Mouse (Mus musculus): ENCODE data around the gene Cit. TPM values are rescaled to one million over a fixed set of nuclear protein-coding genes. Genes with fewer than 3 reads are reported as not detected.

Gene Cit
- polyA plus RNA-seq, 1 experiment from 2014 or later: 17.2 TPM

DNA sequence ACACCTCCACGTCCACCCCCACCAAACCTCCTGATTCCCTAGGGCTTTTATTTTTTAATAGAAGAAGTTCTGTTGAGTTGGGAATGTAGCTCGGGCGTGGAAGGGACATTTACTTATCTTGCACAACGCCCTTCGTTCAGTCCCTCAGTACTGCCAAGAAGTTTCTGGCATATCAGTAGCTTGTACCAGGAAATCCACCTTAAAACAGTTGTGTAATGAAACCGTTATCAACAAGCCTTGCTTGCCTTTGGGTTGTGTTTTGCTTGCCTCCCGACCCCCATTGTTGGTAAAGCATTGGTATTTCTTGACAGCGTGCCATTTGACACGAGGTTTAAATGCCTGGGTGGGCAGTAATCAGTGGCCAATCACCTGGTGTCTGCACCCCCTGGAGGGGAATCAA lies 39.4 kb downstream of the Cit start:
- Histone ChIP-seq H3K4me3 (no peak overlapping the region), H3K9ac (replicated peaks) (no peak overlapping the region), H3K27ac (replicated peaks) (no peak overlapping the region), H3K36me3 (no peaks in the 10 kb centered on the region), H3K4me1 (no peaks in the 10 kb centered on the region), H3K9me3 (no peaks in the 10 kb centered on the region), H3K4me2 (replicated peaks) (no peak overlapping the region), H3K27me3 (no peaks in the 10 kb centered on the region)
- ATAC-seq (replicated peaks): no peak
- 96% methylated on average over 9 of the region's 9 CpGs for WGBS

DNA sequence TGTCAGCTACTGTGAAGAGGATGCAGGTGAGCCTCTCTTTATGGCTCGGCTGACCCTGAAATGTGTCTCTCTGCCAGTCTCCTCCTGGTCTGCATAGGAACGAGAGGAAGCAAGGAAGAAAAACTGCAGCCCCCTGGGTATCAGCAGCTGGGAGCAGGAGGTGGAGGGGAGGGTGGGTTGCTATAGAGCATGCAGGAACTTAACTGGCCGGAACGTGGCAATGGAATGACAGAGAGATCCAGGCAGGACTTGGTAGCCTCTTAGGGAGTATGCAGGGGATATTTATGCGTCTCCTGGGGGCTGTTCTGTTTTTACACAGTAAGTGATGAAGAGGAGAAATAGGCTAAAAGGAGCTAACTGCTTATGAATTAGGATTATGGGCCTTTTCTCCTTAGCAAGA lies 48.7 kb downstream of the Cit start:
- no peak overlapping the region for H3K4me2 ChIP-seq (replicated peaks)
- WGBS: 75% methylated on average over 5 of the region's 5 CpGs
- H3K9ac ChIP-seq (replicated peaks): no peak overlapping the region
- no peaks in the 10 kb centered on the region for H3K4me1 ChIP-seq
- no peaks in the 10 kb centered on the region for H3K27me3 ChIP-seq
- H3K4me3 ChIP-seq: no peak overlapping the region
- no peak overlapping the region for H3K27ac ChIP-seq (replicated peaks)
- H3K36me3 ChIP-seq: no peaks in the 10 kb centered on the region; the same call in 1 of the 2 replicates
- H3K9me3 ChIP-seq: no peaks in the 10 kb centered on the region
- ATAC-seq (replicated peaks): no peak

GRCm38 (mm10) chr5:115897036-115897435 lies 52.0 kb downstream of the Cit start:
- H3K4me1 ChIP-seq: no peaks in the 10 kb centered on the region
- no peak overlapping the region for H3K4me2 ChIP-seq (replicated peaks)
- H3K27me3 ChIP-seq: no peaks in the 10 kb centered on the region
- H3K4me3 ChIP-seq: no peak overlapping the region
- no peak for ATAC-seq (replicated peaks)
- H3K27ac ChIP-seq (replicated peaks): no peak overlapping the region
- H3K9me3 ChIP-seq: no peaks in the 10 kb centered on the region
- 70% methylated on average over 9 of the region's 9 CpGs for WGBS
- H3K9ac ChIP-seq (replicated peaks): no peak overlapping the region
- no peaks in the 10 kb centered on the region for H3K36me3 ChIP-seq

DNA sequence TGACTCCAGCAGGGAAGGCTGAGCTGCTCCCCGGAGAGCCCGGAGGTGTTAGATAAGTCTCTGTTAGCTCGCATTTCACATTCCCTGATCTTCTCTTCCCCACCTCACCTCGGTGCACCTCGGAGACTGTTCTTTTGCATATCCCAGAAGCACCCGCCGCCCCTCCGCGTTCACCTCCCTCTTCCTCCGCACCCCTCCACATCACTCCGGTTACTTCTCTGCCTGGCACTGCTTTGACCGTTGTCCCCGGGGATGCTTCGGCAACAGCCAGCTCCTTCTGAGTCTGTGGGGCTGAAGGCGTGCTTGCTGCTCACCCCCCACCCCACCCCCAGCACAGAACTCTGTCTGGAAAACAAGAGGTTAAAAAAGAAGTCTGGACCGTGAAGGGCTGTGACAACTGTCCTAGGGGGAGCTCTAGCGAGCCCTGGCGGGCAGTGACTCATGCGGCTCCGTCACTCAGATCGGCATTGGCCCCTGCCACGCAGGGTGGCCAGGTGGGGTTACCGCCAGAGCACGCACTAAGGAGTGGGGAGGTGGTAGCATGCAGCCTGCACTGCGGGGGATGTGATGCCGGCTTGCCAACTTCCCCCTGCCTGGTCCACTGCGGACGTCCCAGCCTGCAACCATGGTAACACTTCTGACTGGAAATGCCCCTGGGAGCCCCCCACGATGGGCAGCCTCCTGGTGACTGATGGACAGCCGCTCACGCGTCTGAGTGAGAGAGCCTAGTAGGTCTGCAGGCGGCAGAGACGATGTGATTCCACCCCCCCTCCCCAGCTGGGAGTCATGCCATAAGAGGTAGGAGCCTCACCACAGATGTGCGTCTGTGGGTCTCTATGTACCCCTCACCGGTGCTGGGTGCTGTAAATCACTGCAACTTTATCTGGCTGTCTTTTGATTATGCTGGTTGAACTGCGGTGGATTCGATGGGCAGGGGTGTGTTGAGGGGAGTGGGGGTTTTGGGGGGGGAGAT lies 62.2 kb downstream of the Cit start:
- WGBS: 8% methylated on average over 38 of the region's 38 CpGs
- Histone ChIP-seq H3K4me2 (replicated peaks) (peak overlapping the region; percentile 67), H3K27me3 (no peaks in the 10 kb centered on the region), H3K27ac (replicated peaks) (0 out of 2 replicates have a peak overlapping the region, but pooled peaks have one; percentile 25), H3K9ac (replicated peaks) (peak overlapping the region; percentile 36), H3K36me3 (no peaks in the 10 kb centered on the region), H3K9me3 (no peaks in the 10 kb centered on the region), H3K4me1 (peaks cover 28% of the 10 kb centered on the region), H3K4me3 (peak overlapping the region; percentile 37)
- peak; percentile 75 for ATAC-seq (replicated peaks)

DNA sequence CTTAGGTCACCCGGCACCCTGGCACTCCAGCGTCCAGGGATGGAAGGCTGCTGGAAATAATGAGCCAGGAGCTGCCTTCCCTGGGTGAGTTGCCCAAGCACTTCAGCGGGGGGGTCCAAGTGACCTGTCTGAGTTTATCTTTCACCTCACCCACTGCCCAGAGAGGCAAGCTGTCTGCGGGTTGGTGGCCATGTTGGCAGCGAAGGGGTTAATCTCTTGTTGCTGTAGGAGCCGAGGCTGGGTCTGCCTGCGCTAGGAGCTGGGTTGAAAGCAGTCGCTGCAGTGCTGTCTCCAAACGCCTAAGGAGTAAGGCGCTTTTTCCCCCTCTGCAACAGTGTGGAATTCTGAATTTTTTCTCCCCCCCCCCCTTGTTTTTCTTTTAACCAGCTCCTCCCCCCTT lies 63.2 kb downstream of the Cit start:
- 24% methylated on average over 10 of the region's 10 CpGs for WGBS
- H3K4me3 ChIP-seq: peak overlapping the region; percentile 37
- peak; percentile 73 for ATAC-seq (replicated peaks)
- H3K9ac ChIP-seq (replicated peaks): 0 out of 2 replicates have a peak overlapping the region, but pooled peaks have one; percentile 20
- no peaks in the 10 kb centered on the region for H3K27me3 ChIP-seq
- peaks cover 28% of the 10 kb centered on the region for H3K4me1 ChIP-seq
- H3K4me2 ChIP-seq (replicated peaks): peak overlapping the region; percentile 67
- H3K36me3 ChIP-seq: no peaks in the 10 kb centered on the region
- peak overlapping the region; percentile 17; the same call in 1 of the 2 replicates for H3K27ac ChIP-seq (replicated peaks)
- H3K9me3 ChIP-seq: no peaks in the 10 kb centered on the region

DNA sequence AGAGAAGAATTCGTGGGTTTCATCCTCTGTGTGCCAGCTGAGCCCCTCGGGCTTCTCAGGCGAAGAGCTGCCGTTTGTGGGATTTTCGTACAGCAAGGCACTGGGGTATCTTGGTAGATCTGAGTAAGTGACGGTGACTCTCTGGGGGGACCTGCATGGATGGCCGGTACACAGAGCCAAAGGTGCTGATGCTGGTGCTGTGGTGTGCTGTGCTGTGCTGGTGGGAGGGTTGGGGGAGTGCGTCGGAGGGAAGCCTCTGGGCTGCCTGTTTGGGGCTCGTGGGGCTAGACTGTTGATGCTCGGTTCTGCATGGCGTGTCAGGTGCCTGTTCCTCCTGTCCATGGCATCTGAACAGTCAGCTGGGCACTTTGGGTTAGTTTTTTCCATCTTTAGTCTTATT lies 63.6 kb downstream of the Cit start:
- H3K27ac ChIP-seq (replicated peaks): 0 out of 2 replicates have a peak overlapping the region, but pooled peaks have one; percentile 8
- WGBS: 55% methylated on average over 12 of the region's 12 CpGs
- no peaks in the 10 kb centered on the region for H3K9me3 ChIP-seq
- peak; percentile 24; the same call in 1 of the 2 replicates for ATAC-seq (replicated peaks)
- no peaks in the 10 kb centered on the region for H3K36me3 ChIP-seq
- peaks cover 28% of the 10 kb centered on the region for H3K4me1 ChIP-seq
- H3K4me2 ChIP-seq (replicated peaks): peak overlapping the region; percentile 67
- H3K4me3 ChIP-seq: peak overlapping the region; percentile 37
- 0 out of 2 replicates have a peak overlapping the region, but pooled peaks have one; percentile 26 for H3K9ac ChIP-seq (replicated peaks)
- no peaks in the 10 kb centered on the region for H3K27me3 ChIP-seq

DNA sequence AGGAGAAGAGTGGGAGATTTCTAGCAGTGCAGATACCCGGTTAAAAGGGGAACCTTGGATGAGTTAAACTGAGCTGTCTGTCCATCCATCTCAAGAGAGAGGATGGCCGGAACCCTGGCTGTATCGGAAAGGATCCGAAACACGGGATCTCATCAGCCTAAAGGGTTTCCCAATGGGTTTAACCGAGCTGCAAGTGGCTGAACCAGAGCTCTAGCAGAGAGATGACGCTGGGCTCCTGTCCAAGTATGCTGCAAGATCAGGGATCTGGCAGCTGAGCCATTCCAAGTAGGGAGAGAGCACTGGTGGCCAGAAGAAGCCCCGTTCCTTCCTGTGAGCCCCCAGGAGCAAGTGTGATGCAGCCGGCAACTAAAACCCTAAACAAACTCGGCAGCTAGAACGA lies 64.0 kb downstream of the Cit start:
- 0 out of 2 replicates have a peak overlapping the region, but pooled peaks have one; percentile 8 for H3K27ac ChIP-seq (replicated peaks)
- no peaks in the 10 kb centered on the region for H3K36me3 ChIP-seq

DNA sequence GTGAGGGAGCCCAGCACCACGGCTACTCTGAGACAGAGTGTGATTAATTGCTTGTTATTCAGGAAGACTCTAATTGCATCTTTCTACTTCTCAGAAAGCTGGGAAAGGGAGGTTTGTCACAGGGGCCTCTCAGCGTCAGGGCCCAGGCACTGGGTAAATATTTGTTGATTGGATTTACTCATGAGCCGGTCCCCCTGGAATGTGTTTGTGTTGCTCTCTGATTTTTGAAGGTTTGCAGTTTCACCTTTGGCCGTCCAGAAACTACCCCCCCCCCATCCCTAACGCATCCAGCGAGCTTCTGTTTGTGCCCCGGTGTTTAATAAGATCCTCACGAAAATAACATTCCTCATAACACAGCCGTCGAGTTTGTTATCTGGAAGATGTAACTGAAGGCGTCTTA lies 65.4 kb downstream of the Cit start:
- Histone ChIP-seq H3K36me3 (no peaks in the 10 kb centered on the region), H3K4me2 (replicated peaks) (no peak overlapping the region), H3K4me3 (no peak overlapping the region), H3K9ac (replicated peaks) (no peak overlapping the region), H3K9me3 (no peaks in the 10 kb centered on the region), H3K4me1 (peaks cover 28% of the 10 kb centered on the region), H3K27ac (replicated peaks) (no peak overlapping the region), H3K27me3 (no peaks in the 10 kb centered on the region)
- 78% methylated on average over 11 of the region's 11 CpGs for WGBS
- no peak for ATAC-seq (replicated peaks)

More for the DNA sequence above, 64.0 kb downstream of the Cit start:
- Histone ChIP-seq H3K9ac (replicated peaks) (0 out of 2 replicates have a peak overlapping the region, but pooled peaks have one; percentile 26), H3K4me3 (peak overlapping the region; percentile 37; the same call in 1 of the 2 replicates), H3K4me2 (replicated peaks) (peak overlapping the region; percentile 67), H3K4me1 (peaks cover 28% of the 10 kb centered on the region), H3K9me3 (no peaks in the 10 kb centered on the region), H3K27me3 (no peaks in the 10 kb centered on the region)
- no peak for ATAC-seq (replicated peaks)
- 68% methylated on average over 11 of the region's 11 CpGs for WGBS

DNA sequence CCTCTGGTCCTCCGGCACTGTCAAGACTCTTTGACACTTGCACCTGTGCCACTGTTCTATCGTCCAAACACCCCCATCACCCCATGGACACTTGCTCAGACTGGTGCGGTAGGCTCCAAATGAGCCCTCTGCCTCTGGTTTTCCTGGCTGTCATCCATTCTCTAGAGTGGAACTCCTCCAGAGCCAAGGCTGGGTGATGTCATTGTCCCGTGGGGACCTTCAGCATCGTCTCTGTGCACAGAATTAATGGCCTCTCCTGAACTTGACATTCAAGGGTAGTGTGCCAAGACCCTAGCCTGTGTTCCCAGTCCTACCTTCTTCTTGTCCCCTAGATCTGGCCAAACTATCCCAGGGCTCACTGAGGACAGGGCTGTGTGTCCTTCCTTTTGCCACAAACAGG lies 70.4 kb downstream of the Cit start:
- H3K9me3 ChIP-seq: no peaks in the 10 kb centered on the region
- H3K27ac ChIP-seq (replicated peaks): no peak overlapping the region
- H3K9ac ChIP-seq (replicated peaks): no peak overlapping the region
- no peak overlapping the region for H3K4me2 ChIP-seq (replicated peaks)
- no peak for ATAC-seq (replicated peaks)
- H3K27me3 ChIP-seq: no peaks in the 10 kb centered on the region
- H3K4me3 ChIP-seq: no peak overlapping the region
- H3K4me1 ChIP-seq: no peaks in the 10 kb centered on the region
- no peaks in the 10 kb centered on the region for H3K36me3 ChIP-seq
- 80% methylated on average over 5 of the region's 5 CpGs for WGBS

- Histone ChIP-seq H3K27me3 (no peaks in the 10 kb centered on the region), H3K9me3 (no peaks in the 10 kb centered on the region), H3K4me3 (no peak overlapping the region), H3K36me3 (no peaks in the 10 kb centered on the region), H3K9ac (replicated peaks) (no peak overlapping the region), H3K27ac (replicated peaks) (no peak overlapping the region), H3K4me1 (no peaks in the 10 kb centered on the region), H3K4me2 (replicated peaks) (no peak overlapping the region)
- ATAC-seq (replicated peaks): no peak
- 98% methylated on average over 4 of the region's 4 CpGs for WGBS
These were observed 72.9 kb downstream of the Cit start for GRCm38 (mm10) chr5:115917960-115918359.

- no peak for ATAC-seq (replicated peaks)
- WGBS: 90% methylated on average over 23 of the region's 23 CpGs
These were observed 73.7 kb downstream of the Cit start for GRCm38 (mm10) chr5:115918597-115919351.

GRCm38 (mm10) chr5:115921990-115922389 lies 76.9 kb downstream of the Cit start:
- H3K27ac ChIP-seq (replicated peaks): no peak overlapping the region
- H3K4me1 ChIP-seq: no peaks in the 10 kb centered on the region
- H3K9me3 ChIP-seq: no peaks in the 10 kb centered on the region
- no peak overlapping the region for H3K4me2 ChIP-seq (replicated peaks)
- no peak overlapping the region for H3K4me3 ChIP-seq
- no peak overlapping the region for H3K9ac ChIP-seq (replicated peaks)
- whole genome bisulfite sequencing: 85% methylated on average over 9 of the region's 9 CpGs
- H3K27me3 ChIP-seq: no peaks in the 10 kb centered on the region
- no peak for ATAC-seq (replicated peaks)
- no peaks in the 10 kb centered on the region for H3K36me3 ChIP-seq

More at GRCm38 (mm10) chr5:115918597-115919351, 73.7 kb downstream of the Cit start:
- no peaks in the 10 kb centered on the region for H3K27me3 ChIP-seq
- H3K27ac ChIP-seq (replicated peaks): no peak overlapping the region
- H3K9ac ChIP-seq (replicated peaks): no peak overlapping the region
- H3K4me2 ChIP-seq (replicated peaks): no peak overlapping the region
- no peaks in the 10 kb centered on the region for H3K4me1 ChIP-seq
- no peaks in the 10 kb centered on the region for H3K9me3 ChIP-seq
- no peak overlapping the region for H3K4me3 ChIP-seq
- no peaks in the 10 kb centered on the region for H3K36me3 ChIP-seq

Data from forebrain, embryonic 15.5 days (tissue).